Mouse (Mus musculus) adrenal gland, adult (tissue): ENCODE results near the gene Epas1.

Experiments used
- DNase-seq, 2 experiments: peaks; one replicate each; pipeline ENCODE4 v3.0.0; 2022 to 2023; ENCODE audit warnings: low spot score in 1 of 2; ENCODE audit not compliant: inconsistent age in 2 of 2

Epas1 gene

GRCm38 (mm10) chr17:86784405-86784977 lies 31.0 kb downstream of the Epas1 start:
- peak in 1 of 2 experiments; percentile 37 for DNase-seq

GRCm38 (mm10) chr17:86785612-86786011 lies 32.1 kb downstream of the Epas1 start:
- no peak for DNase-seq

GRCm38 (mm10) chr17:86786496-86786895 lies 33.0 kb downstream of the Epas1 start:
- no peak for DNase-seq

GRCm38 (mm10) chr17:86787805-86788204 lies 34.3 kb downstream of the Epas1 start:
- no peak for DNase-seq

- DNase-seq: peak; percentile 21 to 44
These were observed 34.8 kb downstream of the Epas1 start for GRCm38 (mm10) chr17:86788316-86788715.

GRCm38 (mm10) chr17:86791925-86792324 lies 38.4 kb downstream of the Epas1 start:
- DNase-seq: no peak

GRCm38 (mm10) chr17:86795773-86796172 lies 42.3 kb downstream of the Epas1 start:
- DNase-seq: no peak

- DNase-seq: no peak
These were observed 43.5 kb downstream of the Epas1 start for GRCm38 (mm10) chr17:86797031-86797430.

- peak in 1 of 2 experiments; percentile 72 for DNase-seq
These were observed 45.0 kb downstream of the Epas1 start for GRCm38 (mm10) chr17:86798460-86798859.

GRCm38 (mm10) chr17:86798951-86799350 lies 45.5 kb downstream of the Epas1 start:
- peak in 1 of 2 experiments; percentile 60 for DNase-seq

- DNase-seq: peak in 1 of 2 experiments; percentile 56
These were observed 47.0 kb downstream of the Epas1 start for GRCm38 (mm10) chr17:86800535-86800934.

GRCm38 (mm10) chr17:86801213-86801815 lies 47.8 kb downstream of the Epas1 start:
- DNase-seq: peak; percentile 75 to 94

- DNase-seq: peak; percentile 47 to 66
These were observed 48.4 kb downstream of the Epas1 start for GRCm38 (mm10) chr17:86801876-86802275.

- DNase-seq: peak; percentile 70 to 79
These were observed 49.0 kb downstream of the Epas1 start for GRCm38 (mm10) chr17:86802351-86802985.

GRCm38 (mm10) chr17:86803147-86803546 lies 49.6 kb downstream of the Epas1 start:
- DNase-seq: no peak

GRCm38 (mm10) chr17:86803653-86804052 lies 50.2 kb downstream of the Epas1 start:
- no peak for DNase-seq

GRCm38 (mm10) chr17:86812029-86812428 lies 58.5 kb downstream of the Epas1 start:
- DNase-seq: peak; percentile 40 to 73

GRCm38 (mm10) chr17:86814320-86814719 lies 60.8 kb downstream of the Epas1 start:
- DNase-seq: peak in 1 of 2 experiments; percentile 75

- DNase-seq: no peak
These were observed 61.7 kb downstream of the Epas1 start for GRCm38 (mm10) chr17:86815016-86815865.

- no peak for DNase-seq
These were observed 68.7 kb downstream of the Epas1 start for GRCm38 (mm10) chr17:86822017-86822737.
